Mouse (Mus musculus): ENCODE results near the gene Foxo1.

DNA sequence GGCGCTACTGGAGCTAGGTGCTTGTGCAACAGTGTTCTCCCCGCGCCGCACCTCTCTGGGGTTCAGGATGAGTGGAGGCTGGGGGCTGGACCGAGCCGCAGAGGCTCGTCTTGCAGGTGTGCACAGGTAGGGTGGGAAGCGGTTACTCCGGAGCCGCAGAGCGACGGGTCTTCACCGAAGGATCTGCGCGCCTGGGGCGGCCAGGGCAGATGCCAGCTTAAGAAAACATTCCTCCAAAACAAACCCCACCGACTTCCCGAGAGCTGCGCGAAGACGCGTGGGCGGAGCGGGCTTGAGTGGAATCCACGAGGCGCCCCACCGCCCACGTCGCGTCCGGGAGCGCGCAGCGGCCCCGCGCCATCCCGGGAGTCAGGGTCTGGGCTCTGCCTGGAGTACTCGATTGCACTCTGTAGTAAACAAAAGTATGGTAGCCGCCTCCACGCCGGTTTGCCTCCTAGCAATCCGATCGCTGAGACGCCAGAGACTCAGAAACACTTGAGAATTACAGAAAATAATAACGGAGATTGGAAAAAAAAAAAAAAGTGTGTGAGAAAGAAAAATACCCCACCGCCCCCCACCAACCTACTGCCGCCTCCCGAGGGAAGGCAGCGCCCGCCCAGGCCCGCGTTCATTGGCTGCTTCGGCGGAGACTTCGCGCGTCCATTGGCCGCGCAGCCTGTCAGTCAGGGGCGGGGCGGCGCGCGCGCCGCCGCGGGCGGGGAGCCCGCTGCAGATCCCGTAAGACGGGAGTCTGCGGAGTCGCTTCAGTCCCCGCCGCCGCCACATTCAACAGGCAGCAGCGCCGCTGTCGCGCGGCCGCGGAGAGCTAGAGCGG lies at the start of gene Foxo1:
- TF ChIP-seq POLR2A (IDR thresholded peaks at IDR 0.05; ENCODE audit: control insufficient read depth in 1 of 2, insufficient read depth in 1 of 2, low read depth in 1 of 2, low read length in 2 of 2, poor library complexity in 1 of 2) (peak; percentile 79 to 88), E2F4 (IDR thresholded peaks at IDR 0.05; ENCODE audit: borderline replicate concordance, low read depth, low read length) (peak; percentile 0; the same call in 1 of the 2 replicates), SMC3 (IDR thresholded peaks at IDR 0.05; ENCODE audit: low read depth, low read length) (no peak), CHD1 (IDR thresholded peaks at IDR 0.05; ENCODE audit: low read depth, low read length) (no peak), EP300 (IDR thresholded peaks at IDR 0.05; ENCODE audit: low read depth in 1 of 2, low read length in 2 of 2) (no peak), GATA1 (IDR thresholded peaks at IDR 0.05; ENCODE audit: low read depth, low read length) (no peak), CHD2 (IDR thresholded peaks at IDR 0.05; ENCODE audit: low read length) (peak; percentile 68), TCF12 (IDR thresholded peaks at IDR 0.05; ENCODE audit: low read depth, low read length) (peak; percentile 70), CTCF (IDR thresholded peaks at IDR 0.05 in 2 of 3, conservative IDR thresholded peaks at IDR 0.05 in 1 of 3; ENCODE audit: control insufficient read depth in 1 of 3, insufficient read depth in 1 of 3, low read depth in 2 of 3, low read length in 3 of 3, poor library complexity in 1 of 3, severe bottlenecking in 1 of 3) (no peak), MAFK (IDR thresholded peaks at IDR 0.05; ENCODE audit: borderline replicate concordance, low read depth, low read length) (no peak)
